Mouse (Mus musculus) layer of hippocampus, adult 6 months (tissue): Measurements from ENCODE around the gene Cdh3. TPM values are rescaled to one million over a fixed set of nuclear protein-coding genes. Genes with fewer than 3 reads are reported as not detected.

Experiments used
- long read RNA-seq, 2 experiments: library from polyadenylated mRNA; unstranded; transcript quantifications; one replicate each; pipeline ENCODE4 v2.0.0; 2019 to 2020
- polyA plus RNA-seq: library from polyadenylated mRNA; unstranded; fragments of <200 nt; fragmentation: Nextera tagmentation; gene quantifications from 2 replicates; pipeline ENCODE4 v1.2.3, GENCODE M21; 2021

The Cdh3 gene
- 0.05 and 0.72 TPM in 2 replicates for polyA plus RNA-seq
- long read RNA-seq, experiment 1, result 0 reads
- long read RNA-seq, experiment 2, result 0 reads

DNA sequence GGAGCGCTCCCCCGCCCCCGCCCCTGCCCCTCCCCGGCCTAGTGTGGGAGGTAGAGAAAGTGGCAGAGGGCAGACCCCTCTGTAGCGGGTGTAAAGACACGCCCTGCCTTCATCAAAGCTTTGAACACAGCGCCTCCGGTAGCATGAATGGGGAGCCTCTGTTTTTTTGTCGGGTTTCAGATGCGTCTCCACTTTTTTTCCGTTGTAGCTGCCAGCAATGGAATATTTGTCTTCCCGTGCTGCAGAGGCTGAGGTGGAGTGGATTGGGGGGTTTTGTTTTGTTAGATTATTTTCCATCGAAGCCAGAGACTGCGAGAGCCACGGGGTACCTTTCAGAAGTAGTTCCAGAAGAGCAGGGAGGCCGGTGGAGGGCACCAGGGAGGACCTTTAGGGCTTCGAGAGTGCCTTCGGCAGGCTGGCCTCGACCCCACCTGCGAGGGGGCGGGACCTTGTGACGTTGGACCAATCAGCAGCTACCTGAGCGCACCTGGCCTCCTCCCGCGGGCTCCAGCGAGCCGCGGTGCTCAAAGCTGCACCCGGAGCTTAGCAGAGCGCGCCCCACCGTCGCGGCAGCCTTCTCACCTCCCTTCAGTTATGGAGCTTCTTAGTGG lies at the start of gene Cdh3:
TSS of gene Cdh3 (plus strand) at position 527 of the 611 bp plus-strand sequence.

DNA sequence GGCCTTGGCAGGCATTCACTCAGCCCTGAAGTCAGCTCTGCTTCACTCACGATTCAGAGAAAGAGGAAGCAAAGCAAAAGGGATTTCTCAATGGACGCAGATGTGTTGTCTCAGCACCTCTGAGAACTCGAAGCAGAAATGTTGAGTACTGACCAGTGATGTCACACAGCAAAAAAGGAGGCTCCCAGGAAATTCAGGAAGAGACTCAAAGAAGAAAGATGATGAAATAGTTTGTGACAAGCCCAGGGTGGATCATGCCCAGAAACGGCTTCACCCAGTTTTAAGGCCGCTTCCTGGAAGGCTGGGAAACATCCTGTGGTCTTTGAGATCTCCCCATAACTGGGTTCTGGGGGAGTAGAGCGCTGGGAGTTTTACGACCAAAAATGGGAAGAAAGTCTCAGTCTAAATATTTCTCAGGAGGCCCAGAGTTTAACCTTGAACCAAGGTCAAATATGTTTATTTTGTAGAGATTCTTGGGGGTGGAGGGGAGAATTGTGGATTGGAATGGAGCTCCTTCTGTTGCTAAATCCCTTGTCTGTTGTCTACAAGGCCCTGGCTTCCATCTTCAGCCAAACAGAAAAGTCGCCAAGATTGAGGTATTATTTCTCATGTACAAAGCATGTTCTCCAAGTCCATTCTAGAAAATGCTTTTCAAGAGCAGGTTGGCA lies 10.5 kb upstream of the Cdh3 start, which contains the start of gene 6030452D12Rik:
TSS of gene 6030452D12Rik (plus strand) at position 505 of the 668 bp plus-strand sequence.

DNA sequence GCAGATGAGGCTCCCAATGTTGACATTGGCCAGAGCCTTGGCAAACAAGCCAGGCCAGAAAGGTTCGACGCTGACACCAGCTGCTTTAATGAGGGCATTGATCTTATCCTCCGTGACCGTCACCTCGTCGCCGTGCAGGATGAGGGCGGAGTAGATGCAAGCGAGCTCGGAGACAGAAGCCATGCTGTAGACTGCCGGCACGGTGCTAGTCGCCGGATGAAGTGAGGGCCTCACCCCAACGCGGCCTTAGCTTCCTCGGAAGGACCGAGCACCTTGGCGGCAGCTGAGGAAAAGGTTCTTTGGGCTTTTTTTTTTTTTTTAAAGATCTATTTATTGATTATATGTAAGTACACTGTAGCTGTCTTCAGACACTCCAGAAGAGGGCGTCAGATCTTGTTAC lies 62.5 kb downstream of the Cdh3 start, which contains the start of gene Gm10073:
TSS of gene Gm10073 (minus strand) at position 294 of the 400 bp plus-strand sequence.

DNA sequence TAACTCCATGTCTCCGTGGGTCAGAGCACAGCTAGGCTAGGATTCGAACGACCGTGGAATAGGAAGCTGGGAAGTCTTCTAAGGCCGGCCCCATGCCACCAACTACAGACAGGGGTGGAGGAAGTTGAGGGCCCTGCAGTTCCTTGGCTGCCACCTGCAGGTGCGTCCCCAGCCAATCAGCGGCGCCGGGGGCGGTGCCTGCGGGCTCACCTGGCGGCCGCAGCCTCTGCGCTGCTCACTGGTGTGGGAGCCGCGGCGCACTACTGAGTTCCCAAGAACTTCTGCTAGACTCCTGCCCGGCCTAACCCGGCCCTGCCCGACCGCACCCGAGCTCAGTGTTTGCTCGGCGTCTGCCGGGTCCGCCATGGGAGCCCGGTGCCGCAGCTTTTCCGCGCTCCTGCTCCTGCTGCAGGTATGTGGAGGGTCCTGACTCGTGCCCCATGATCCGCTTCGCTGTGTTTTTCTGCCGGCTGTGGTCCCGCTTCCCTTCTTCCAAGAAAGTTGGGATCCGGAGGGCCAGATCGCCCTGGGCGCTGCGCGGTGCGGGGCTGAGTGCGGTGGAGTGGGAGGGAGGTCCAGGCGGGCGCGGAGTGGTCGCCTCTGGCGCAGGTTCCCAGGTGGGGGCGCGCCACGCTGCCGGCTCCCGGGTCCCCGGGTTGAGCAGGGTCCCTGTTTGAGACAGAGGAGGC lies 92.6 kb downstream of the Cdh3 start, which contains the start of gene Cdh1:
TSS of gene Cdh1 (plus strand) at position 221 of the 689 bp plus-strand sequence.

Other genes with a start within 250 kb of the Cdh3 start
- gene Smpd3, start 172.9 kb upstream of the Cdh3 start, polyA plus RNA-seq, result 29.6 and 35.3 TPM in 2 replicates
- gene Zfp90, start 95.6 kb upstream of the Cdh3 start, polyA plus RNA-seq, result 7.2 TPM in 2 replicates
- not detected in 2 replicates for gene 6030452D12Rik, start 10.4 kb upstream of the Cdh3 start, polyA plus RNA-seq
- 9.7 and 12.7 TPM in 2 replicates for gene Gm10073, start 62.6 kb downstream of the Cdh3 start, polyA plus RNA-seq
- 0.15 and 0.31 TPM in 2 replicates for gene Cdh1, start 92.5 kb downstream of the Cdh3 start, polyA plus RNA-seq
- gene Tango6, start 172.2 kb downstream of the Cdh3 start, polyA plus RNA-seq, result 1.9 and 2.2 TPM in 2 replicates